Mouse (Mus musculus) heart, adult 2 months (tissue): ENCODE measurements around the gene Hilpda. TPM values are rescaled to one million over a fixed set of nuclear protein-coding genes. Genes with fewer than 3 reads are reported as not detected.
A peak's percentile ranks its signal among the peaks of the same experiment; 100 is the strongest.

Experiments used
- DNase-seq, 2 experiments: peaks; one replicate each; pipeline ENCODE4 v3.0.0; 2021
- H3K27ac ChIP-seq: fragments of 200-600 bp; 2 replicates; pipeline ENCODE4 v1.8.1; 2022
- H3K27me3 ChIP-seq: fragments of 200-500 bp; 2 replicates; pipeline ENCODE4 v1.6.1; 2012; ENCODE audit warnings: mild to moderate bottlenecking, low read length, inconsistent platforms, mixed read lengths; ENCODE audit not compliant: control insufficient read depth, insufficient read depth
- H3K36me3 ChIP-seq: fragments of 200-500 bp; 2 replicates; pipeline ENCODE4 v1.6.1; 2012; ENCODE audit warnings: low read length, inconsistent platforms; ENCODE audit not compliant: control insufficient read depth, insufficient read depth
- H3K4me1 ChIP-seq: fragments of 200-500 bp; 2 replicates; pipeline ENCODE4 v1.6.1; 2011; ENCODE audit warnings: low read length; ENCODE audit not compliant: control insufficient read depth, insufficient read depth
- H3K4me3 ChIP-seq: fragments of 200-600 bp; 2 replicates; pipeline ENCODE4 v1.8.1; 2022
- H3K79me2 ChIP-seq: fragments of 200-500 bp; replicated peaks from 2 replicates; pipeline ENCODE4 v1.6.1; 2012; ENCODE audit warnings: mild to moderate bottlenecking, inconsistent platforms, low read length, moderate library complexity, mixed read lengths; ENCODE audit not compliant: control insufficient read depth, insufficient read depth
- H3K9ac ChIP-seq: fragments of 200-500 bp; 2 replicates; pipeline ENCODE4 v1.6.1; 2012; ENCODE audit warnings: low read depth, mild to moderate bottlenecking, control low read depth, inconsistent platforms, low read length, mixed read lengths
- CTCF ChIP-seq: fragments of 200-600 bp; IDR thresholded peaks from 2 replicates; pipeline ENCODE4 v1.8.1; 2022; ENCODE audit warnings: antibody characterized with exemption, mild to moderate bottlenecking, moderate library complexity
- EP300 ChIP-seq: fragments of 200-500 bp; IDR thresholded peaks from 2 replicates; pipeline ENCODE4 v1.6.1; 2011; ENCODE audit warnings: low read depth, low read length, control low read depth; ENCODE audit not compliant: insufficient read depth
- POLR2A ChIP-seq: fragments of 200-500 bp; IDR thresholded peaks from 2 replicates; pipeline ENCODE4 v1.6.1; 2011; ENCODE audit warnings: mild to moderate bottlenecking, low read depth, low read length, control low read depth; ENCODE audit not compliant: insufficient read depth
- WGBS: fragments of 180-500 bp; shearing (Covaris S2); methylation state at CpG from one replicate; pipeline ENCODE4 v1.1.7; 2018; 5-methylcytosine and 5-hydroxymethylcytosine counted together
- intact Hi-C: fragments of 180-260 bp; cut with DNase I; formaldehyde crosslinking; loops from one replicate; pipeline ENCODE4 v1.15.1; 2025
- polyA plus RNA-seq: library from polyadenylated mRNA; depleted of rRNA; stranded (reverse); fragments of >200 nt; gene quantifications from 2 replicates; pipeline ENCODE4 v1.2.3, GENCODE M21; 2012
- total RNA-seq, 2 experiments: library from RNA; stranded (reverse); gene quantifications; 2 replicates each; pipeline ENCODE4 v1.2.3; 2021

Hilpda gene
- total and polyA plus RNA-seq, 3 experiments = 5.3 to 12.1 (median 5.3) TPM

- H3K27ac ChIP-seq = no peak overlapping the region
- intact Hi-C loops = no loop called here
- H3K79me2 ChIP-seq = no peaks in the 10 kb centered on the region
- DNase-seq = no peak
- TF ChIP-seq POLR2A (no peak), EP300 (no peak), CTCF (no peak)
- no peaks in the 10 kb centered on the region for H3K36me3 ChIP-seq
- no peak overlapping the region for H3K9ac ChIP-seq
- H3K4me3 ChIP-seq = no peak overlapping the region
- H3K27me3 ChIP-seq = no peaks in the 10 kb centered on the region
- H3K4me1 ChIP-seq = peaks cover 2% of the 10 kb centered on the region
- 72% methylated on average over 7 of the region's 7 CpGs for WGBS
These were observed 8.4 kb downstream of the Hilpda start for GRCm38 (mm10) chr6:29280671-29281070.

DNA sequence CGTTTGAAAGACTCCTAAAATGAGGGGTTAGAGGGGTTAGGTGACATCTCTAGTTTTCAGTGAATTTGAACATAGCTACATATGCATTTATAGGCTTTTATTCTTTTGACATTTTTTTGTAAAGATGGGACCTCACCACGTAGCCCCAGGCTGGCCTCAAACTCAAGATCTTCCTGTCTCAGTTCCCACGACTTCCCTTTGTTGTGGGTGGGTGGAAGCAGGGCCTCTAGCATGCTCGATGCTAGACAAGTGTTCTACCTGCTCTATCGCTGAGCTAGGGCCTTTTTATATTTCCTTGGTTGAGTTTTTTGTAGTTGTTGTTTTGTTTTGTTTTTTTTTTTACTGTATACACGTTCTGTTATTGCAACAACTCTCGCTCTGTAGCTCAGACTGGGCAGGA, 14.6 kb downstream of the Hilpda start:
- H3K79me2 ChIP-seq = no peaks in the 10 kb centered on the region
- H3K27ac ChIP-seq = no peak overlapping the region
- intact Hi-C loops = no loop called here
- no peak overlapping the region for H3K4me3 ChIP-seq
- no peaks in the 10 kb centered on the region for H3K4me1 ChIP-seq
- no peaks in the 10 kb centered on the region for H3K27me3 ChIP-seq
- TF ChIP-seq EP300 = no peak
- TF ChIP-seq POLR2A = no peak
- TF ChIP-seq CTCF = no peak
- 80% methylated on average over 7 of the region's 7 CpGs for WGBS
- no peaks in the 10 kb centered on the region for H3K36me3 ChIP-seq
- no peak for DNase-seq
- H3K9ac ChIP-seq = no peak overlapping the region

DNA sequence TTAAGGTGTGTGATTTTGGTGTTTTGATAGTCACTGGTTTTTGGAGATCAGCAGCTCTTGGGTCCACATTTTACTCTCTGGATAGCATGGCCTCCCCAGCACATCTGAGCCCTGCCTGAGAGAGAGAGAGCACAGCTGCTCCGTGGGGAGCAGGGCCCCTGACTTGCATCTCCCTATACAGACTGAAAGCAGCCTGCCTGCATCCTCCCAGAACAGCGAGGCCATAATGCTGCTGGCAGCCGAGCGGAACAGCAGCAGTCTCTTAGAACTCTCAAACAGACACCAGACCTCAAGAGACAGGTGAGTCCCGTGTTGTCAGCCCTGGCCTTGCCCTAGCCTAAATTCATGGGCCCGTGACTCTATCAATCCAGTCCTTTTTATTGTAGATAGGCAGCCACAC, 15.2 kb downstream of the Hilpda start:
- no peaks in the 10 kb centered on the region for H3K4me1 ChIP-seq
- 66% methylated on average over 6 of the region's 6 CpGs for WGBS
- no peak overlapping the region for H3K4me3 ChIP-seq
- no peak for TF ChIP-seq EP300
- no peak for TF ChIP-seq POLR2A
- no peak for TF ChIP-seq CTCF
- intact Hi-C loops = no loop called here
- DNase-seq = no peak
- no peaks in the 10 kb centered on the region for H3K79me2 ChIP-seq
- H3K9ac ChIP-seq = no peak overlapping the region
- no peak overlapping the region for H3K27ac ChIP-seq
- no peaks in the 10 kb centered on the region for H3K36me3 ChIP-seq
- H3K27me3 ChIP-seq = no peaks in the 10 kb centered on the region

- H3K79me2 ChIP-seq = no peaks in the 10 kb centered on the region
- TF ChIP-seq EP300 = no peak
- TF ChIP-seq CTCF = no peak
- no peak for TF ChIP-seq POLR2A
- intact Hi-C loops = no loop called here
- no peak overlapping the region for H3K4me3 ChIP-seq
- 53% methylated on average over 5 of the region's 5 CpGs for WGBS
- H3K27me3 ChIP-seq = no peaks in the 10 kb centered on the region
- H3K9ac ChIP-seq = no peak overlapping the region
- H3K27ac ChIP-seq = no peak overlapping the region
- no peaks in the 10 kb centered on the region for H3K36me3 ChIP-seq
- peak in 1 of 2 experiments; percentile 28 for DNase-seq
- no peaks in the 10 kb centered on the region for H3K4me1 ChIP-seq
These were observed 15.7 kb downstream of the Hilpda start for GRCm38 (mm10) chr6:29287944-29288343.

- no peak overlapping the region for H3K27ac ChIP-seq
- H3K4me3 ChIP-seq = no peak overlapping the region
- no peak overlapping the region for H3K9ac ChIP-seq
- no peak for DNase-seq
- H3K36me3 ChIP-seq = no peaks in the 10 kb centered on the region
- intact Hi-C loops = no loop called here
- no peaks in the 10 kb centered on the region for H3K79me2 ChIP-seq
- WGBS = 43% methylated on average over 6 of the region's 6 CpGs
- no peak for TF ChIP-seq EP300
- TF ChIP-seq CTCF = no peak
- TF ChIP-seq POLR2A = no peak
- H3K27me3 ChIP-seq = no peaks in the 10 kb centered on the region
- no peaks in the 10 kb centered on the region for H3K4me1 ChIP-seq
These were observed 16.4 kb downstream of the Hilpda start for GRCm38 (mm10) chr6:29288651-29289050.

DNA sequence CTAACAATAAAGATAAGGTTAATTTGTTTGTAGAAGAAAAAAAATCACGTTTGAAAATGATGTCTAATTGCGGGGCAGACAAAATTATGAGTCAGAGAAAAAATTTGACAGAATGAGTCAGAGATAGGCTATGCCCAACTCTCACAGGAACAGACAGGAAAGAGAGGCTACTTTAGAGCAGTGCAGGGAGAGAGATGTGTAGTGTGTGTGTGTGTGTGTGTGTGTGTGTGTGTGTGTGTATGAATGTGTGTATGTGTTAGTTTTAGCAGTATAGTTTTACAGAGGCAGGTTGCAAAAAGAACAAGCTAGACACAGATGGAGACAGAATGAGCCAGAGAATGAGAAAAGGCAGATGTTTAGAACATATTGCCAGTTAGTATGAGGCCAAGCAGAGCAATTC, 26.8 kb downstream of the Hilpda start:
- intact Hi-C loops = no loop called here
- TF ChIP-seq POLR2A (no peak), CTCF (no peak), EP300 (no peak)
- Histone ChIP-seq H3K9ac (no peak overlapping the region), H3K27ac (no peak overlapping the region), H3K36me3 (no peaks in the 10 kb centered on the region), H3K4me1 (no peaks in the 10 kb centered on the region), H3K27me3 (no peaks in the 10 kb centered on the region), H3K4me3 (no peak overlapping the region), H3K79me2 (no peaks in the 10 kb centered on the region)
- WGBS = 23% methylated on average over 2 of the region's 2 CpGs
- DNase-seq = no peak
